Mouse (Mus musculus) liver, postnatal 0 days (tissue): ENCODE results near the gene Dcaf1. TPM values are rescaled to one million over a fixed set of nuclear protein-coding genes. Genes with fewer than 3 reads are reported as not detected.

ENCODE experiments used
- ATAC-seq: fragments of 200-750 bp; cut with Nextera tagmentation; 2 replicates; pipeline ENCODE4 v1.8.0; 2017; ENCODE audit warnings: mild to moderate bottlenecking, moderate library complexity
- DNase-seq: peaks from one replicate; pipeline ENCODE4 v3.0.0-alpha.2; 2016
- H3K27ac ChIP-seq: fragments of 300-500 bp; sonication (generic); 2 replicates; pipeline ENCODE4 v1.5.1; 2014; ENCODE audit warnings: antibody characterized with exemption, moderate library complexity, mild to moderate bottlenecking, low read depth
- H3K27me3 ChIP-seq: fragments of 300-500 bp; sonication (generic); 2 replicates; pipeline ENCODE4 v1.6.1; 2014; ENCODE audit warnings: low read length, control low read depth, mixed read lengths; ENCODE audit not compliant: insufficient read depth
- H3K36me3 ChIP-seq: fragments of 300-500 bp; sonication (generic); replicated peaks from 2 replicates; pipeline ENCODE4 v1.6.1; 2014; ENCODE audit warnings: mild to moderate bottlenecking, control low read depth, low read length, moderate library complexity, mixed read lengths; ENCODE audit not compliant: insufficient read depth
- H3K4me1 ChIP-seq: fragments of 300-500 bp; sonication (generic); 2 replicates; pipeline ENCODE4 v1.6.1; 2014; ENCODE audit warnings: antibody characterized with exemption, mild to moderate bottlenecking, control low read depth; ENCODE audit not compliant: insufficient read depth
- H3K4me2 ChIP-seq: fragments of 300-500 bp; sonication (generic); 2 replicates; pipeline ENCODE4 v1.6.1; 2014; ENCODE audit warnings: low read depth, mild to moderate bottlenecking, low read length, moderate library complexity, mixed read lengths
- H3K4me3 ChIP-seq: fragments of 300-500 bp; sonication (generic); 2 replicates; pipeline ENCODE4 v1.5.1; 2014; ENCODE audit warnings: low read depth, low read length
- H3K9ac ChIP-seq: fragments of 300-500 bp; sonication (generic); replicated peaks from 2 replicates; pipeline ENCODE4 v1.6.1; 2014; ENCODE audit warnings: mild to moderate bottlenecking, moderate library complexity
- H3K9me3 ChIP-seq: fragments of 300-500 bp; sonication (generic); 2 replicates; pipeline ENCODE4 v1.6.1; 2016; ENCODE audit warnings: mild to moderate bottlenecking, control low read depth, low read length, mixed read lengths
- CTCF ChIP-seq: sonication (generic); IDR thresholded peaks from 2 replicates; pipeline ENCODE4 v1.5.1; 2016; ENCODE audit warnings: antibody characterized with exemption, low read depth
- EP300 ChIP-seq: IDR thresholded peaks from 2 replicates; pipeline ENCODE4 v1.6.1; 2016; ENCODE audit warnings: antibody characterized with exemption, low read depth, mild to moderate bottlenecking
- WGBS: fragments of 180-500 bp; shearing (Covaris S2); extraction: QIAGEN DNeasy Blood & Tissue Kit; methylation state at CpG from one replicate; pipeline ENCODE4 v1.1.7; 2014; ENCODE audit not compliant: insufficient replicate concordance; 5-methylcytosine and 5-hydroxymethylcytosine counted together
- polyA plus RNA-seq: library from polyadenylated mRNA; unstranded; fragments of >200 nt; fragmentation: Nextera tagmentation; extraction: Ambion mirVana; gene quantifications from 2 replicates; pipeline ENCODE4 v1.2.1, GENCODE M21; 2015

Dcaf1 gene
- 3.1 and 5.0 TPM in 2 replicates for polyA plus RNA-seq

GRCm38 (mm10) chr9:106821618-106822380 is at the start of gene Dcaf1:
Gene Dcaf1 (plus strand): TSS chr9:106821874.
- TF ChIP-seq EP300 (peak; percentile 14; the same call in 1 of the 2 replicates), CTCF (peak; percentile 28)
- H3K36me3 ChIP-seq, result no peaks in the 10 kb centered on the region
- ATAC-seq (peak; percentile 98), DNase-seq (peak; percentile 95)
- peak within 1 kb of the TSS; percentile 92 for H3K4me3 ChIP-seq
- peak within 1 kb of the TSS; percentile 96 for H3K27ac ChIP-seq
- peak within 1 kb of the TSS; percentile 95 for H3K9ac ChIP-seq
- no peaks in the 10 kb centered on the region for H3K27me3 ChIP-seq
- H3K4me1 ChIP-seq, result peaks cover 3% of the 10 kb centered on the region
- no peaks in the 10 kb centered on the region for H3K9me3 ChIP-seq
- under 1% methylated on average over 59 of the region's 71 CpGs for WGBS
- peak within 1 kb of the TSS; percentile 80 for H3K4me2 ChIP-seq

GRCm38 (mm10) chr9:106776116-106776515 is 45.6 kb upstream of the Dcaf1 start:
- TF ChIP-seq CTCF (no peak), EP300 (no peak)
- Histone ChIP-seq H3K4me3 (no peak overlapping the region), H3K9ac (no peak overlapping the region), H3K9me3 (no peaks in the 10 kb centered on the region), H3K4me2 (no peak overlapping the region), H3K4me1 (peaks cover 11% of the 10 kb centered on the region), H3K27ac (no peak overlapping the region), H3K36me3 (no peaks in the 10 kb centered on the region), H3K27me3 (no peaks in the 10 kb centered on the region)
- DNase-seq, result no peak
- 68% methylated on average over 1 of the region's 1 CpGs for WGBS
- ATAC-seq, result no peak

- no peak for DNase-seq
- Histone ChIP-seq H3K9ac (no peak overlapping the region), H3K36me3 (no peaks in the 10 kb centered on the region), H3K9me3 (no peaks in the 10 kb centered on the region), H3K27ac (no peak overlapping the region), H3K4me1 (peaks cover 8% of the 10 kb centered on the region), H3K4me2 (no peak overlapping the region), H3K27me3 (no peaks in the 10 kb centered on the region), H3K4me3 (no peak overlapping the region)
- TF ChIP-seq EP300, result no peak
- no peak for TF ChIP-seq CTCF
- 79% methylated on average over 3 of the region's 3 CpGs for WGBS
- no peak for ATAC-seq
Observed at GRCm38 (mm10) chr9:106777423-106777822, 44.3 kb upstream of the Dcaf1 start.

- DNase-seq (no peak), ATAC-seq (no peak)
- no peaks in the 10 kb centered on the region for H3K9me3 ChIP-seq
- no peak overlapping the region for H3K9ac ChIP-seq
- H3K27me3 ChIP-seq, result no peaks in the 10 kb centered on the region
- no peak overlapping the region for H3K4me3 ChIP-seq
- TF ChIP-seq CTCF (no peak), EP300 (no peak)
- WGBS, result 62% methylated on average over 4 of the region's 4 CpGs
- no peak overlapping the region for H3K4me2 ChIP-seq
- H3K27ac ChIP-seq, result no peak overlapping the region
- peaks cover 8% of the 10 kb centered on the region for H3K4me1 ChIP-seq
- H3K36me3 ChIP-seq, result no peaks in the 10 kb centered on the region
Observed at GRCm38 (mm10) chr9:106778319-106778718, 43.4 kb upstream of the Dcaf1 start.

DNA sequence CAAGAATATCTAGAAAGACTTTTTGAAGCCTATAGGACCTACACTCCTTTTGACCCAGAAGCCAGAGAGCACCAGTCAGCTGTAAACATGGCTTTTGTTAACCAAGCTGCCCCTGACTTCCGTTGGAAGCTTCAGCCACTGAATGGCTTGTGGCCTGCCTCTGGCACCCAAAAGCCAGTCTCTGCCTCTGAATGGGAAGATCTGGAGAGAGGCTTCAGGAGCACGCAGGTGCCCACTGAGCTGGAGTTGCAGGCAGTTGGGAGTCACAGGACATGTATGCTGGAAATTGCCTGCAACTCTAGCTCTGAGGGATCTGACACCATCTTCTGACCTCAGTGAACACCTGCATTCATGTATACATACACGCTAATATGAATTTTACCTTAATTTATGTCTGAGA is 41.6 kb upstream of the Dcaf1 start:
- H3K27me3 ChIP-seq, result no peaks in the 10 kb centered on the region
- DNase-seq, result no peak

GRCm38 (mm10) chr9:106783554-106783953 is 38.1 kb upstream of the Dcaf1 start:
- no peaks in the 10 kb centered on the region for H3K27me3 ChIP-seq
- whole genome bisulfite sequencing, result 92% methylated on average over 2 of the region's 2 CpGs
- peak overlapping the region; percentile 34; the same call in 1 of the 2 replicates for H3K27ac ChIP-seq
- H3K4me2 ChIP-seq, result no peak overlapping the region
- no peak overlapping the region for H3K4me3 ChIP-seq
- H3K9me3 ChIP-seq, result no peaks in the 10 kb centered on the region
- H3K9ac ChIP-seq, result no peak overlapping the region
- no peaks in the 10 kb centered on the region for H3K36me3 ChIP-seq
- ATAC-seq (peak; percentile 57; the same call in 1 of the 2 replicates), DNase-seq (no peak)
- TF ChIP-seq EP300, result no peak
- no peak for TF ChIP-seq CTCF
- H3K4me1 ChIP-seq, result peaks cover 17% of the 10 kb centered on the region

More for the DNA sequence above, 41.6 kb upstream of the Dcaf1 start:
- H3K9me3 ChIP-seq, result no peaks in the 10 kb centered on the region
- H3K36me3 ChIP-seq, result no peaks in the 10 kb centered on the region
- H3K4me1 ChIP-seq, result peaks cover 10% of the 10 kb centered on the region
- ATAC-seq, result no peak
- no peak overlapping the region for H3K4me3 ChIP-seq
- 83% methylated on average over 3 of the region's 3 CpGs for WGBS
- no peak overlapping the region for H3K27ac ChIP-seq
- no peak for TF ChIP-seq CTCF
- TF ChIP-seq EP300, result no peak
- no peak overlapping the region for H3K4me2 ChIP-seq
- no peak overlapping the region for H3K9ac ChIP-seq
